Mouse (Mus musculus): ENCODE data around the gene Tcp10b. TPM values are rescaled to one million over a fixed set of nuclear protein-coding genes. Genes with fewer than 3 reads are reported as not detected.
"Not testable (repeated sequence)": the region's sequence is repeated elsewhere in the genome, so short reads cannot be mapped to it uniquely, and the experiment has no call there.

The Tcp10b gene
- total RNA-seq (2014; rRNA removed), result 0.27 and 0.65 TPM in 2 replicates
- not detected in 2 replicates for polyA plus RNA-seq (2012; rRNA removed)

DNA sequence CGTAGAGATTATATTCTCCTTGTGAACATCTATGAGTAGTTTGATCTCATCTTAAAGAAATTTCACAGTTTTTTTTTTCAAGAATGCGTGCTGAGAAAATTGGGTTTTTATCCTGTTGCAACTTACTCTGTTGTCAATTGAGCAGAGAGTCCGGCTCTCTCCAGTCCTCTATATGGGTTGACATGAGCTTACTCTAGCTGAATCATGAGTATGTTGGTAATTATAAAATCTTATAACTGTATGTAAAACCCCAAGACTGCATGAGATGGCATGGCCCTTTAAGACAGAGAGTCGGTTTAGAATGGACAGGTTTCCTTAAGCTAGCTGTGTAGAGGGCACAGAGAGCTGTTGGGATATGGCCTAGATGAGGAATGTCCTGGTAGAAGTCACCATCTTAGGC is at the start of gene Tcp10b:
TSS of gene Tcp10b (plus strand) at position 301 of the 400 bp plus-strand sequence.
- H3K4me1 ChIP-seq (ENCODE audit: control insufficient read depth, insufficient read depth, low read length); H3K4me3 ChIP-seq (ENCODE audit: insufficient read depth, low read depth, low read length); H3K27ac ChIP-seq (replicated peaks; ENCODE audit: insufficient read depth, low read depth, low read length); H3K9ac ChIP-seq (ENCODE audit: low read depth, low read length); H3K27me3 ChIP-seq (ENCODE audit: control insufficient read depth, insufficient read depth, low read length); H3K79me2 ChIP-seq (ENCODE audit: control insufficient read depth, insufficient read depth, low read length); DNase-seq (ENCODE audit: extremely low read depth, low read depth, low spot score); H3K36me3 ChIP-seq (ENCODE audit: control insufficient read depth, insufficient read depth, low read length): not testable (repeated sequence)
- WGBS, result 87% methylated on average over 4 of the region's 4 CpGs

DNA sequence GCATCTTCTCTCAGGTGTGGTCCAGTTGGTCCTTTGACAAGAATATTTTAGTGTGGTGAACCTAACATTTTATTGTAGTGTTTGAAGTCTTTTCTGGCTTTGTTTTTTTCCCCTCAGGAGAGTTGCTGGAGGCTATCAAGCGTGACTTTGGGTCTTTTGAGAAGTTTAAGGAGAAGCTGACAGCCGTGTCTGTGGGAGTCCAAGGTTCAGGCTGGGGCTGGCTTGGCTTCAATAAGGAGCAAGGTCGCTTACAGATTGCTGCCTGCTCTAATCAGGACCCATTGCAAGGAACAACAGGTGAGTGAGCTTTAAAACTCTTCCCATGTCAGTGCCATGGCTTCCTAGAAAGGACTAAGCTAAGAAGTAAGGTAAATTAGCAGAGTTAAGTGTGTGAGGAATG is 47.6 kb upstream of the Tcp10b start:
- WGBS, result 44% methylated on average over 3 of the region's 3 CpGs
- no peak overlapping the region for H3K4me3 ChIP-seq (ENCODE audit: insufficient read depth, low read depth, low read length)
- no peaks in the 10 kb centered on the region for H3K27me3 ChIP-seq (ENCODE audit: control insufficient read depth, insufficient read depth, low read length)
- H3K4me1 ChIP-seq (ENCODE audit: control insufficient read depth, insufficient read depth, low read length), result no peaks in the 10 kb centered on the region; the same call in 1 of the 2 replicates
- DNase-seq (ENCODE audit: extremely low read depth, low read depth, low spot score), result no peak
- no peak overlapping the region for H3K9ac ChIP-seq (ENCODE audit: low read depth, low read length)
- no peak for TF ChIP-seq CTCF (IDR thresholded peaks at IDR 0.05; ENCODE audit: low read depth, low read length)
- no peaks in the 10 kb centered on the region; the same call in 1 of the 2 replicates for H3K79me2 ChIP-seq (ENCODE audit: control insufficient read depth, insufficient read depth, low read length)
- no peak overlapping the region for H3K27ac ChIP-seq (replicated peaks; ENCODE audit: insufficient read depth, low read depth, low read length)
- H3K36me3 ChIP-seq (ENCODE audit: control insufficient read depth, insufficient read depth, low read length), result peaks cover 53% of the 10 kb centered on the region

DNA sequence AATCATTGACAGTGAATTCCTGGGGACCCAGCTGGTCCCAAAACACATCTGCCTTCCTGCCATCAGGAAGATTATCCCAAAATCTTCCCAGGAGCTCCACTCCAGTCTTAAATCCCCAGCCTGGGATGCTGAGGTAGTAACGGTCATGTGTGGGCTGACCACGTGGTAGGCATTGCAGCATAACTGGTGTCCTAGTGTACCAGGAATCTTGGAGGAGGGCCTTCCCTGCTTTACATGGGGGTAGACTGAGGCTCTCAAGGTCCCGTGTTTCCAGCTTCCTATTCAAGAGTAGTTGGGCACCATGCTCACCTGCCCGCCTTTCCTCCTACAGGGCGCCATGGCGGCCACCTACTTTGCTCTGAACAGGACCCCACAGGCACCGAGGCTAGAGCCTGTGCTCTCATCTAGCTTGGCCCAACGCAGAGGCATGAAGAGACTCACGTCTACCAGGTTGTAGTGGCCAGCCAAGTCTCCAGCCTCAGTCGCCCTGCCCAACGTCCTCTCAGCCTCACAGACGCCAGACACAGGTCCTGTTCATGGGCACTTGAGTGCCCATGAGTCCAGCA is 24.2 kb upstream of the Tcp10b start:
- H3K79me2 ChIP-seq (ENCODE audit: control insufficient read depth, insufficient read depth, low read length); DNase-seq (ENCODE audit: extremely low read depth, low read depth, low spot score); H3K4me3 ChIP-seq (ENCODE audit: insufficient read depth, low read depth, low read length); H3K9ac ChIP-seq (ENCODE audit: low read depth, low read length); H3K27ac ChIP-seq (replicated peaks; ENCODE audit: insufficient read depth, low read depth, low read length); H3K4me1 ChIP-seq (ENCODE audit: control insufficient read depth, insufficient read depth, low read length); H3K36me3 ChIP-seq (ENCODE audit: control insufficient read depth, insufficient read depth, low read length); H3K27me3 ChIP-seq (ENCODE audit: control insufficient read depth, insufficient read depth, low read length): not testable (repeated sequence)
- WGBS, result 91% methylated on average over 4 of the region's 12 CpGs

DNA sequence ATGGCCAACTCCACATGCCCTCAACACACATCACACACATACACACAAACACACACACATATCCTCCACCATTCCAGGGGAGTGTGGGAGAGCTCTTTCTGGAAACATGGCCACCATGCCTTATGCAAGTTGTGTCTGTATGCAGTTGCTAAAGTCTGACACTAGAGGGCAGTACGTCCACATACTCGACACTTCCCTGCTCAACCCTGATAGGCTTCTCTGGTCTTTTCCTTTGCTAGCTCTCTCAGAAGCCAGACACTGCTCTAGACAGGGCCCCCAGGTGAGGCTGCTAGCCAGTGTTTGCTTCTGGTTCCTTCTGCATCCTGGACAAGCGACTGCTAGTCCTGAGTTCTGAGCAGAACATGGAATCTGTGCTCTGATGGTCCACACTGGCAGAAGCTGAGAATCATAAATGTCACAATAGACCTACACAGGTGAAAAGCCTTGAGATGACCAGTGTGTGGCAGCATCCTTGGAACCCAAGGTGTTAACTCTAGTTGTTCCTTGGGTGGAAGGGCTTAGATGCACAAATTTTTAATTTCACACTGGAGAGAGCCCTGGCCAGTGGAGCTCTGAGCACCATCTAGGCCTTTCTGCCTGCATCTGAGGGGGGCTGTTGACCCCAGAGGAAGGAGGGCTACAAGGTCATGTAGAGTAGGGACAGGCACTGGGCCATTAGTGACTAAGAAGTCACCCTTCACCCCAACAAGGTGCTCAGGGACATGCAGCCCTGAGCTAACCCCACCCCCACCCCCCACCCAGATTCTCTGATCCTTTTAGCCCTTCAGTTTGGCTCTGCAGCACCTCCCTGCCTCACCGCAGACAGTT is 16.8 kb upstream of the Tcp10b start:
- 20% methylated on average over 4 of the region's 4 CpGs for WGBS
- DNase-seq (ENCODE audit: extremely low read depth, low read depth, low spot score), result peak; percentile 33
- not testable (repeated sequence) for H3K9ac ChIP-seq (ENCODE audit: low read depth, low read length); H3K27ac ChIP-seq (replicated peaks; ENCODE audit: insufficient read depth, low read depth, low read length); H3K4me3 ChIP-seq (ENCODE audit: insufficient read depth, low read depth, low read length); H3K36me3 ChIP-seq (ENCODE audit: control insufficient read depth, insufficient read depth, low read length); H3K4me1 ChIP-seq (ENCODE audit: control insufficient read depth, insufficient read depth, low read length); H3K79me2 ChIP-seq (ENCODE audit: control insufficient read depth, insufficient read depth, low read length); H3K27me3 ChIP-seq (ENCODE audit: control insufficient read depth, insufficient read depth, low read length)

DNA sequence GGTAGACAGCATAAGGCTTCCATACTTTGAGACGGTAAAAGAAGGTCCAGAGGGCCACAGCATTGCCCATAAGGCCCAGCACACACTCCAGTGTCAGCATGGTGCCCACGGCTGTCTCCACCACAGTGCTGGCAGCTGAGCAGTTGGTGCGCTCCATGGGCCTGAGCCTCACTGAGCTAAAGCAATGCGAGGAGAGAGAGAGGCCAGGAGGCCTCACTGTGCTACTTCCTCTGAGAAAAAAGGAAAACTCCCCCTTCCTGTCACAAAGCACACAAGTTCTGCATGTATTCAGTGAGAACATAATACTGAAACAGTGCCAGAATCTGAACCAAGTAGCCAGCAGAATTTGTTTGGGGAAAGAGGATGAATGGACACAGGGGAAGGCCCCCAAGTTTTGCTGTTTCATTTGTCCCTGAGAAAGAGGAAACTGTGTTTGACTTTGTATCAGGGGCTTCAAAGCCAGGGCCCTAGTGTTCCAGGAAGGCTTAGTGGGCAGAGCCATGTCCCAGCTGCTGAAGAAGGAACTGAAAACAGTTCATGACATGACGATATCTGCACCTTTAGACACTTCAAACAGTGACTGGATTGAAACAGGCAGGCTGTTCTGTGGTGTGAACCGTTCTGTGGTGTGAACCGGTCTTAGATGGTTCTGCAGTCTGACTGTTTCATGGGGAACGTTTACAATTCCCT is 8.6 kb upstream of the Tcp10b start, which contains the start of gene Gpr31b:
TSS of gene Gpr31b (minus strand) at position 173 of the 690 bp plus-strand sequence.
- H3K36me3 ChIP-seq (ENCODE audit: control insufficient read depth, insufficient read depth, low read length); H3K27ac ChIP-seq (replicated peaks; ENCODE audit: insufficient read depth, low read depth, low read length); H3K27me3 ChIP-seq (ENCODE audit: control insufficient read depth, insufficient read depth, low read length); H3K4me1 ChIP-seq (ENCODE audit: control insufficient read depth, insufficient read depth, low read length); H3K4me3 ChIP-seq (ENCODE audit: insufficient read depth, low read depth, low read length); H3K9ac ChIP-seq (ENCODE audit: low read depth, low read length); H3K79me2 ChIP-seq (ENCODE audit: control insufficient read depth, insufficient read depth, low read length); DNase-seq (ENCODE audit: extremely low read depth, low read depth, low spot score): not testable (repeated sequence)
- 77% methylated on average over 2 of the region's 8 CpGs for WGBS

DNA sequence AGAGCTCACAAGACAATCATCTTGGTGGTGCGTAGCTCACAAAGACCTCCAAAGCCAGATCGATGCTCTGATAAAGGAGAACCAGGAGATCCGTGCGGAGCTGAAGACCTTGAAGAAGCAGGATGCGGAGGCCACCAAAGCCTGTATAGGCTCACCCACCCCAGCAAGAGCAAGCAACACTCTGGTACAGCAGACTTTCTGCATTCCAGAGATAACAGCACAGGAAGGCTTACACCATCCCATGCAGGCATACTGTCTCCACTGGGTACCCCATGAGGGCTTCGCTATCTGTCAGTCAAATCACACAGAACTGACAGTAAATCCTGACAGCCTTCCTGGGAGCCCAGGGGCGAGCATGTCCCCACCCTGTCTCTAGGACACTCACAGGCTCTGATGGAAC is 2.0 kb downstream of the Tcp10b start:
- DNase-seq (ENCODE audit: extremely low read depth, low read depth, low spot score); H3K9ac ChIP-seq (ENCODE audit: low read depth, low read length); H3K36me3 ChIP-seq (ENCODE audit: control insufficient read depth, insufficient read depth, low read length); H3K79me2 ChIP-seq (ENCODE audit: control insufficient read depth, insufficient read depth, low read length); H3K27me3 ChIP-seq (ENCODE audit: control insufficient read depth, insufficient read depth, low read length); H3K27ac ChIP-seq (replicated peaks; ENCODE audit: insufficient read depth, low read depth, low read length); H3K4me3 ChIP-seq (ENCODE audit: insufficient read depth, low read depth, low read length); H3K4me1 ChIP-seq (ENCODE audit: control insufficient read depth, insufficient read depth, low read length): not testable (repeated sequence)
- WGBS, result 76% methylated on average over 7 of the region's 7 CpGs

DNA sequence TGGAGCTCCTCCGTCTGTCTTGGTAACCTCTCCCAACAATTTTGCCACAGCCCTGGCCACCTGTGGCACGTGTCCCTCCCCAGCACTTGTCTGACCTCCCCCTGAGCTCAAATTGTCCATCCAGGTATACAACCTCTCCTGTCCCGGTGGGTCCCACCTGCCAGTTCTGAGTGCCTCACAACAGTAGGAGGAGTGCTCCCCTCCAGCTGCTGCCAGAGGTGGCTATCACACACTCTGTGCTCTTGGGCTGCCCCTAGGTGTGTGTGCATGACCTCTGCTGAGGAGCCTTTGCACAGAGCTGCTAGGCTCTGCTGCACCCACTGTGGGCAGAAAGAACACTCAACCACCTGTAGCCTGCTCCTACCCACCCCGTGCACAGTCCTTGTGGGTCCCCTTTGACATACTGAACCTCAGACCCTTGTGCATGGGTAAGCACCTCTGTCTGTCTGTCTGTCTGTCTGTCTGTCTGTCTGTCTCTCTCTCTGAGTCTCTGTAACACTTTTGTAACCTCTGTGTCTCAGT is 7.0 kb downstream of the Tcp10b start:
- H3K79me2 ChIP-seq (ENCODE audit: control insufficient read depth, insufficient read depth, low read length); H3K36me3 ChIP-seq (ENCODE audit: control insufficient read depth, insufficient read depth, low read length); DNase-seq (ENCODE audit: extremely low read depth, low read depth, low spot score); H3K4me3 ChIP-seq (ENCODE audit: insufficient read depth, low read depth, low read length); H3K27me3 ChIP-seq (ENCODE audit: control insufficient read depth, insufficient read depth, low read length); H3K27ac ChIP-seq (replicated peaks; ENCODE audit: insufficient read depth, low read depth, low read length); H3K4me1 ChIP-seq (ENCODE audit: control insufficient read depth, insufficient read depth, low read length); H3K9ac ChIP-seq (ENCODE audit: low read depth, low read length): not testable (repeated sequence)
- 100% methylated on average over 1 of the region's 4 CpGs for WGBS

DNA sequence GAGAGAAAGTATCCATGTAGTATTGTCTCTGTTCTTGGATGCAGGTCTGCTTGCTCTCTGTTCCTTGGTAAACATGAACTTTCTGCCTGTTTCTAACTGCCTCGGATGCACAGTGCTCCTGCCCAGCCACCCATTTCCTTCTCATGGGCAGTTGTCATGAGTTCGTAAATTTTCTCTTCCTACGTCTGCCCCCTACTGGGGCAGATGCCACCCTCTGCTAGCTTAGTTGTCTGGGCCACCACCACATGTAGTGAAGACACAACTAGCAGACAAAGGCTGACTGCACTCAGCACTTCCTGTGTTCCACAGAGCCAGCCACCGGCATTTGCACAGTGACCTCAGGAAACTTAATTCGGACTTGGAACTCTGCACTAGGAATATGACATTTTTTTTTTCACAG is 8.3 kb downstream of the Tcp10b start:
- not testable (repeated sequence) for H3K27ac ChIP-seq (replicated peaks; ENCODE audit: insufficient read depth, low read depth, low read length); H3K4me3 ChIP-seq (ENCODE audit: insufficient read depth, low read depth, low read length)
- 73% methylated on average over 4 of the region's 5 CpGs for WGBS

More for the DNA sequence above, 8.3 kb downstream of the Tcp10b start:
- DNase-seq (ENCODE audit: extremely low read depth, low read depth, low spot score); H3K4me1 ChIP-seq (ENCODE audit: control insufficient read depth, insufficient read depth, low read length); H3K36me3 ChIP-seq (ENCODE audit: control insufficient read depth, insufficient read depth, low read length); H3K9ac ChIP-seq (ENCODE audit: low read depth, low read length); H3K79me2 ChIP-seq (ENCODE audit: control insufficient read depth, insufficient read depth, low read length); H3K27me3 ChIP-seq (ENCODE audit: control insufficient read depth, insufficient read depth, low read length): not testable (repeated sequence)
